21 mouse cellular contexts compared by ENCODE assay signal in the genomic region with DNA sequence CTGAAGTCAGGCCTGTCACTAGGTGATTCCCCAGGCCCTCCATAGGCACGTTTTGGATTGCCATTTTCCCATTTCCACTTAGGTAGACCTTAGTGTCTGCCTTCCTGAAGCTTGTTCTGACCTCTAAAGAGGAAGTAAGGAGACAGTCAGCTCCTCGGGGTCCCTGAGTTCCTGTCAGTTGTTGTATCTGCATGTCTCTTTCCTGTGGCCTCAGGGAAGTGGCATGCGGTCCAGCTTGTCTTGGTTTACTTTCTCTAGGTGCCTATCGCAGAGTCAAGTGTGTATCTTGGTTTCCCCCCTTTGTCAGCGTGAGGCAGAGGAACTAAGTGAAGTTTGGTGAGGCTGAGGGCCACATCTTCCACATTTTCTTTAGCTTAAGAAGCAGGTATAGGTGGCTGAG. TPM values are rescaled to one million over a fixed set of nuclear protein-coding genes. Genes with fewer than 3 reads are reported as not detected.
A peak's percentile ranks its signal among the peaks of the same experiment; 100 is the strongest.
DNase-seq lines count a peak whose midpoint lies in the region; ATAC-seq and TF ChIP-seq lines count a peak whose summit lies in the region.
"Had no signal": no experiment of that assay in that cellular context is flagged by ENCODE, and none has a peak within 500 bp of the region (broad histone marks: within the 10 kb centered on the region; RNA-seq: fewer than 3 reads in every experiment).

No protein-coding gene starts in this region.

- H3K4me2 ChIP-seq in CH12.LX (ENCODE audit: insufficient read depth, low read depth, poor library complexity, severe bottlenecking) = no peak overlapping the region
- H3K4me2 ChIP-seq in lung, postnatal 0 days (replicated peaks; ENCODE audit: low read depth, low read length) = no peak overlapping the region
- H3K4me2 ChIP-seq in kidney, embryonic 16.5 days (replicated peaks; ENCODE audit: low read depth, low read length) = no peak overlapping the region
- H3K4me2 ChIP-seq: embryonic facial prominence, embryonic 12.5 days; midbrain, embryonic 13.5 days; neural tube, embryonic 13.5 days had no signal

- H3K4me1 ChIP-seq in CH12.LX (ENCODE audit: control insufficient read depth in 1 of 2, insufficient read depth in 2 of 2) = peaks cover 14 to 83% of the 10 kb centered on the region in 2 experiments
- H3K4me1 ChIP-seq in lung, postnatal 0 days (ENCODE audit: insufficient read depth, low read depth, low read length) = no peaks in the 10 kb centered on the region; the same call in 1 of the 2 replicates
- no peaks in the 10 kb centered on the region for H3K4me1 ChIP-seq in kidney, embryonic 16.5 days (ENCODE audit: insufficient read depth, low read length)
- H3K4me1 ChIP-seq: embryonic facial prominence, embryonic 12.5 days; midbrain, embryonic 13.5 days; neural tube, embryonic 13.5 days had no signal

- TF ChIP-seq EP300 in CH12.LX (IDR thresholded peaks at IDR 0.05; ENCODE audit: low read length) = peak; percentile 36
- no peak for TF ChIP-seq EP300 in lung, postnatal 0 days (IDR thresholded peaks at IDR 0.05)

- no peak overlapping the region for H3K4me3 ChIP-seq in CH12.LX (replicated peaks in 1 of 3; ENCODE audit: low read depth in 2 of 3, low read length in 2 of 3, poor library complexity in 1 of 3)
- no peak overlapping the region for H3K4me3 ChIP-seq in lung, postnatal 0 days (ENCODE audit: low read depth, low read length)
- no peak overlapping the region for H3K4me3 ChIP-seq in kidney, embryonic 16.5 days (ENCODE audit: low read length)
- H3K4me3 ChIP-seq: embryonic facial prominence, embryonic 12.5 days; erythroblast, embryonic 14.5 days; midbrain, embryonic 13.5 days; neural tube, embryonic 13.5 days had no signal

- ATAC-seq in granulocyte monocyte progenitor cell, adult 5-6 weeks (replicated peaks; ENCODE audit: poor library complexity, severe bottlenecking) = peak; percentile 85
- ATAC-seq in megakaryocyte, adult 5-6 weeks (ENCODE audit: poor library complexity, severe bottlenecking) = peak; percentile 81
- ATAC-seq in lung, postnatal 0 days = no peak
- ATAC-seq in kidney, embryonic 16.5 days (ENCODE audit: low FRiP score, low TSS enrichment) = no peak
- ATAC-seq: forebrain, embryonic 14.5 days; hindbrain, embryonic 16.5 days; midbrain, embryonic 13.5 days had no signal

- no peaks in the 10 kb centered on the region for H3K27me3 ChIP-seq in CH12.LX (replicated peaks)
- no peaks in the 10 kb centered on the region for H3K27me3 ChIP-seq in lung, postnatal 0 days (replicated peaks; ENCODE audit: insufficient read depth, low read length)
- H3K27me3 ChIP-seq in kidney, embryonic 16.5 days (ENCODE audit: insufficient read depth, low read length) = no peaks in the 10 kb centered on the region
- H3K27me3 ChIP-seq: embryonic facial prominence, embryonic 12.5 days; midbrain, embryonic 13.5 days; neural tube, embryonic 13.5 days had no signal

- no peak overlapping the region for H3K9ac ChIP-seq in CH12.LX (ENCODE audit: insufficient read depth, low read depth)
- H3K9ac ChIP-seq in lung, postnatal 0 days (replicated peaks; ENCODE audit: low read depth) = no peak overlapping the region
- no peak overlapping the region for H3K9ac ChIP-seq in kidney, embryonic 16.5 days (replicated peaks; ENCODE audit: low read length)
- H3K9ac ChIP-seq: embryonic facial prominence, embryonic 12.5 days; midbrain, embryonic 13.5 days; neural tube, embryonic 13.5 days had no signal

- H3K9me3 ChIP-seq in CH12.LX (replicated peaks; ENCODE audit: low read length) = no peaks in the 10 kb centered on the region
- H3K9me3 ChIP-seq in lung, postnatal 0 days (ENCODE audit: low read length) = no peaks in the 10 kb centered on the region
- H3K9me3 ChIP-seq in kidney, embryonic 16.5 days (ENCODE audit: low read length) = no peaks in the 10 kb centered on the region
- H3K9me3 ChIP-seq: embryonic facial prominence, embryonic 12.5 days; midbrain, embryonic 13.5 days; neural tube, embryonic 13.5 days had no signal

- TF ChIP-seq CTCF in CH12.LX (conservative IDR thresholded peaks at IDR 0.05 in 1 of 2, IDR thresholded peaks at IDR 0.05 in 1 of 2; ENCODE audit: low read depth in 2 of 2, low read length in 2 of 2) = no peak
- TF ChIP-seq CTCF in lung, postnatal 0 days (IDR thresholded peaks at IDR 0.05) = no peak

- no peak for TF ChIP-seq POLR2A in CH12.LX (IDR thresholded peaks at IDR 0.05; ENCODE audit: low read depth, low read length)

- peak; percentile 75 for DNase-seq in 416B (ENCODE audit: low read depth)
- peak; percentile 65 for DNase-seq in CH12.LX (ENCODE audit: extremely low read depth)
- DNase-seq in lung, postnatal 0 days (ENCODE audit: low spot score) = no peak
- no peak for DNase-seq in layer of hippocampus, adult 9-10 months (ENCODE audit: low spot score)
- DNase-seq: adrenal gland, postnatal 36 days; cerebellum, adult 8-10 months; gastrocnemius, postnatal 36 days; heart, postnatal 36 days; kidney, adult 11 months; lung, adult 18-20 months; lung, postnatal 36 days had no signal

- H3K27ac ChIP-seq in CH12.LX (ENCODE audit: insufficient read depth, low read depth) = no peak overlapping the region
- no peak overlapping the region for H3K27ac ChIP-seq in lung, postnatal 0 days (ENCODE audit: low read length)
- H3K27ac ChIP-seq in kidney, embryonic 16.5 days (ENCODE audit: low read length) = no peak overlapping the region
- H3K27ac ChIP-seq: embryonic facial prominence, embryonic 12.5 days; kidney, postnatal 0 days; midbrain, embryonic 13.5 days; neural tube, embryonic 13.5 days had no signal

- 49% methylated on average over 5 of the region's 5 CpGs for WGBS in lung, postnatal 0 days
- 79% methylated on average over 5 of the region's 5 CpGs for WGBS in kidney, embryonic 16.5 days

- dilution Hi-C loops in CH12.LX (cut with MboI; ENCODE audit: extremely low pct_ligation_motif_present, extremely low pct_unique_long_range_greater_than_20kb, low sequenced_read_pairs) = no loop called here

- H3K79me2 ChIP-seq in CH12.LX (replicated peaks; ENCODE audit: control insufficient read depth, extremely low read depth, insufficient read depth, poor library complexity, severe bottlenecking) = peaks cover 46% of the 10 kb centered on the region

- in situ Hi-C loops in CH12.LX (cut with MboI; ENCODE audit: low pct_ligation_motif_present, low pct_unique_long_range_greater_than_20kb, low sequenced_read_pairs) = no loop called here

- H3K36me3 ChIP-seq in CH12.LX (replicated peaks in 1 of 2; ENCODE audit: control insufficient read depth in 1 of 2, insufficient read depth in 1 of 2, low read length in 1 of 2) = peaks cover 0 to 69% of the 10 kb centered on the region in 2 experiments
- no peaks in the 10 kb centered on the region for H3K36me3 ChIP-seq in lung, postnatal 0 days (ENCODE audit: insufficient read depth, low read length)
- no peaks in the 10 kb centered on the region for H3K36me3 ChIP-seq in kidney, embryonic 16.5 days (ENCODE audit: insufficient read depth, low read length)
- H3K36me3 ChIP-seq: embryonic facial prominence, embryonic 12.5 days; midbrain, embryonic 13.5 days; neural tube, embryonic 13.5 days had no signal

- no peak for TF ChIP-seq RAD21 in CH12.LX (IDR thresholded peaks at IDR 0.05; ENCODE audit: low read depth, low read length)

TF ChIP-seq in CH12.LX, 34 proteins besides CTCF, POLR2A, EP300 and RAD21:
- TF ChIP-seq PAX5 (IDR thresholded peaks at IDR 0.05; ENCODE audit: low read length) = no peak
- peak; percentile 41; the same call in 1 of the 2 replicates for TF ChIP-seq BHLHE40 (IDR thresholded peaks at IDR 0.05; ENCODE audit: low read depth, low read length)
- no peak for TF ChIP-seq USF1 (IDR thresholded peaks at IDR 0.05; ENCODE audit: low read depth, low read length)
TF ChIP-seq in CH12.LX: peak in this region for 1.

RNA-seq across cellular contexts. Expression of a gene that starts 17.3 kb away (rescaled TPM):
- total RNA-seq in CH12.LX (2012; rRNA removed) = 36.3 and 37.4 TPM in 2 replicates
- total RNA-seq in CH12.LX (2014; rRNA removed) = 26.5 and 30.2 TPM in 2 replicates
- 42.2 and 49.7 TPM in 2 replicates for polyA plus RNA-seq in CH12.LX (2012; ENCODE audit: insufficient read length, low read depth)
- 51.0 and 80.1 TPM in 2 replicates for total RNA-seq in granulocyte monocyte progenitor cell, adult 5-6 weeks (2014; fragmentation: Nextera tagmentation)
- total RNA-seq in granulocyte monocyte progenitor cell, adult 5-6 weeks (2017) = 28.9 and 34.4 TPM in 2 replicates
- total RNA-seq in megakaryocyte, adult 5-6 weeks (2015) = 13.3 and 18.0 TPM in 2 replicates
- total RNA-seq in megakaryocyte, adult 5-6 weeks (2017) = 16.6 and 17.4 TPM in 2 replicates
- polyA plus RNA-seq in lung, postnatal 0 days (2015; fragmentation: Nextera tagmentation; extraction: Ambion mirVana) = 5.0 and 7.2 TPM in 2 replicates
- 11.9 and 14.6 TPM in 2 replicates for polyA plus RNA-seq in kidney, embryonic 16.5 days (2015; fragmentation: Nextera tagmentation; extraction: Ambion mirVana)

Comparison
In these comparisons a context has a peak if more than half of its experiments do, and no peak if none do; other contexts are left out.
1. DNase-seq: peak in 416B (single experiment) and CH12.LX (single experiment); none in lung, postnatal 0 days (single experiment) and layer of hippocampus, adult 9-10 months (single experiment).
2. ATAC-seq: peak in granulocyte monocyte progenitor cell, adult 5-6 weeks (single experiment) and megakaryocyte, adult 5-6 weeks (single experiment); none in lung, postnatal 0 days (single experiment) and kidney, embryonic 16.5 days (single experiment).